Mouse (Mus musculus) erythroblast, embryonic 14.5 days (primary cell): ENCODE data around the gene Tspan33. TPM values are rescaled to one million over a fixed set of nuclear protein-coding genes. Genes with fewer than 3 reads are reported as not detected.
"Not testable (repeated sequence)": the region's sequence is repeated elsewhere in the genome, so short reads cannot be mapped to it uniquely, and the experiment has no call there.

ENCODE experiments used
- H3K27me3 ChIP-seq: 2 replicates; pipeline ENCODE4 v1.6.1; 2012; ENCODE audit warnings: inconsistent platforms; ENCODE audit not compliant: control insufficient read depth
- H3K36me3 ChIP-seq: 2 replicates; pipeline ENCODE4 v1.6.1; 2012; ENCODE audit warnings: mild to moderate bottlenecking, inconsistent platforms; ENCODE audit not compliant: control insufficient read depth
- H3K4me1 ChIP-seq: 2 replicates; pipeline ENCODE4 v1.6.1; 2012; ENCODE audit warnings: inconsistent platforms; ENCODE audit not compliant: control insufficient read depth
- H3K4me3 ChIP-seq: replicated peaks from 2 replicates; pipeline ENCODE3; 2012; ENCODE audit warnings: moderate library complexity, mild to moderate bottlenecking, inconsistent platforms
- H3K9me3 ChIP-seq: 2 replicates; pipeline ENCODE4 v1.6.1; 2012; ENCODE audit warnings: low read length, inconsistent platforms, mixed read lengths; ENCODE audit not compliant: control insufficient read depth
- GATA1 ChIP-seq: IDR thresholded peaks from 2 replicates; pipeline ENCODE4 v1.6.1; 2012; ENCODE audit warnings: low read length, inconsistent platforms, mixed read lengths
- TAL1 ChIP-seq: IDR thresholded peaks from 3 replicates; pipeline ENCODE4 v1.6.1; 2012; ENCODE audit warnings: low read length, inconsistent platforms, mixed read lengths
- polyA plus RNA-seq: library from polyadenylated mRNA; stranded (reverse); fragments of >175 nt; gene quantifications from 2 replicates; pipeline ENCODE4 v1.2.3, GENCODE M21; 2012

Gene Tspan33
- polyA plus RNA-seq, 1 experiment = 99.6 TPM

GRCm38 (mm10) chr6:29672563-29673411 is 21.2 kb upstream of the Tspan33 start:
- TF ChIP-seq TAL1 (no peak), GATA1 (no peak)
- Histone ChIP-seq H3K9me3 (no peaks in the 10 kb centered on the region), H3K4me3 (no peak overlapping the region), H3K4me1 (no peaks in the 10 kb centered on the region), H3K36me3 (no peaks in the 10 kb centered on the region), H3K27me3 (peaks cover 32% of the 10 kb centered on the region)

GRCm38 (mm10) chr6:29673739-29674138 is 20.3 kb upstream of the Tspan33 start:
- Histone ChIP-seq H3K4me3 (no peak overlapping the region), H3K9me3 (no peaks in the 10 kb centered on the region), H3K36me3 (no peaks in the 10 kb centered on the region), H3K27me3 (peaks cover 30% of the 10 kb centered on the region), H3K4me1 (no peaks in the 10 kb centered on the region)
- TF ChIP-seq TAL1 (no peak), GATA1 (no peak)

- peaks cover 12% of the 10 kb centered on the region for H3K27me3 ChIP-seq
- H3K36me3 ChIP-seq, H3K4me1 ChIP-seq, H3K4me3 ChIP-seq, H3K9me3 ChIP-seq: not testable (repeated sequence)
These were observed 14.0 kb upstream of the Tspan33 start for GRCm38 (mm10) chr6:29679947-29680550.

- no peak for TF ChIP-seq GATA1
- peaks cover 3% of the 10 kb centered on the region; the same call in 1 of the 2 replicates for H3K9me3 ChIP-seq
- no peaks in the 10 kb centered on the region for H3K36me3 ChIP-seq
- H3K27me3 ChIP-seq = peaks cover 8% of the 10 kb centered on the region
- H3K4me3 ChIP-seq = no peak overlapping the region
- peaks cover 12% of the 10 kb centered on the region for H3K4me1 ChIP-seq
These were observed 12.2 kb upstream of the Tspan33 start for GRCm38 (mm10) chr6:29681853-29682252.

GRCm38 (mm10) chr6:29684686-29685085 is 9.3 kb upstream of the Tspan33 start:
- Histone ChIP-seq H3K9me3 (peaks cover 2% of the 10 kb centered on the region; the same call in 1 of the 2 replicates), H3K27me3 (peaks cover 23% of the 10 kb centered on the region), H3K4me3 (no peak overlapping the region), H3K4me1 (peaks cover 12% of the 10 kb centered on the region), H3K36me3 (no peaks in the 10 kb centered on the region)
- no peak for TF ChIP-seq GATA1

GRCm38 (mm10) chr6:29685952-29686351 is 8.1 kb upstream of the Tspan33 start:
- Histone ChIP-seq H3K27me3 (peaks cover 36% of the 10 kb centered on the region), H3K4me1 (peaks cover 8% of the 10 kb centered on the region), H3K36me3 (no peaks in the 10 kb centered on the region), H3K9me3 (no peaks in the 10 kb centered on the region), H3K4me3 (no peak overlapping the region)
- TF ChIP-seq TAL1 = no peak
- no peak for TF ChIP-seq GATA1

- no peak overlapping the region for H3K4me3 ChIP-seq
- H3K27me3 ChIP-seq = peaks cover 54% of the 10 kb centered on the region
- TF ChIP-seq GATA1 = no peak
- TF ChIP-seq TAL1 = no peak
- peaks cover 18% of the 10 kb centered on the region for H3K4me1 ChIP-seq
- H3K9me3 ChIP-seq = no peaks in the 10 kb centered on the region
- peaks cover 3% of the 10 kb centered on the region for H3K36me3 ChIP-seq
These were observed 4.6 kb upstream of the Tspan33 start for GRCm38 (mm10) chr6:29689458-29689857.

- Histone ChIP-seq H3K4me3 (peak overlapping the region; percentile 79), H3K4me1 (peaks cover 53% of the 10 kb centered on the region), H3K27me3 (peaks cover 39% of the 10 kb centered on the region), H3K36me3 (peaks cover 52% of the 10 kb centered on the region), H3K9me3 (no peaks in the 10 kb centered on the region)
- no peak for TF ChIP-seq GATA1
- TF ChIP-seq TAL1 = no peak
These were observed 610 bp downstream of the Tspan33 start for GRCm38 (mm10) chr6:29694375-29695289.

- peaks cover 56% of the 10 kb centered on the region for H3K4me1 ChIP-seq
- no peaks in the 10 kb centered on the region for H3K9me3 ChIP-seq
- TF ChIP-seq GATA1 (no peak), TAL1 (no peak)
- peak overlapping the region; percentile 79 for H3K4me3 ChIP-seq
- H3K36me3 ChIP-seq = peaks cover 55% of the 10 kb centered on the region
- H3K27me3 ChIP-seq = peaks cover 33% of the 10 kb centered on the region
These were observed 1.3 kb downstream of the Tspan33 start for GRCm38 (mm10) chr6:29695290-29695674.
